Mouse (Mus musculus) midbrain, embryonic 10.5 days (tissue): ENCODE data around the gene Rdh9. TPM values are rescaled to one million over a fixed set of nuclear protein-coding genes. Genes with fewer than 3 reads are reported as not detected.
A peak's percentile ranks its signal among the peaks of the same experiment; 100 is the strongest.
"Not testable (repeated sequence)": the region's sequence is repeated elsewhere in the genome, so short reads cannot be mapped to it uniquely, and the experiment has no call there.

Experiments used
- DNase-seq: peaks from one replicate; pipeline ENCODE4 v3.0.0-alpha.2; 2017; ENCODE audit warnings: low spot score
- H3K27ac ChIP-seq: fragments of 300-500 bp; sonication (generic); replicated peaks from 2 replicates; pipeline ENCODE4 v1.5.1; 2016; ENCODE audit warnings: mild to moderate bottlenecking
- H3K27me3 ChIP-seq: fragments of 300-500 bp; sonication (generic); 2 replicates; pipeline ENCODE4 v1.6.1; 2016; ENCODE audit warnings: low read depth, mild to moderate bottlenecking; ENCODE audit not compliant: poor library complexity, severe bottlenecking
- H3K36me3 ChIP-seq: fragments of 300-500 bp; sonication (generic); 2 replicates; pipeline ENCODE4 v1.6.1; 2016; ENCODE audit warnings: mild to moderate bottlenecking, moderate library complexity
- H3K4me1 ChIP-seq: fragments of 300-500 bp; sonication (generic); 2 replicates; pipeline ENCODE4 v1.6.1; 2016
- H3K4me3 ChIP-seq: fragments of 300-500 bp; sonication (generic); 2 replicates; pipeline ENCODE4 v1.5.1; 2016; ENCODE audit warnings: mild to moderate bottlenecking, moderate library complexity
- H3K9me3 ChIP-seq: fragments of 300-500 bp; sonication (generic); replicated peaks from 2 replicates; pipeline ENCODE4 v1.6.1; 2016; ENCODE audit warnings: mild to moderate bottlenecking
- WGBS: fragments of 180-500 bp; shearing (Covaris S2); methylation state at CpG from one replicate; pipeline ENCODE4 v1.1.7; 2016; 5-methylcytosine and 5-hydroxymethylcytosine counted together
- polyA plus RNA-seq: library from polyadenylated mRNA; unstranded; fragments of >200 nt; fragmentation: Nextera tagmentation; extraction: Ambion mirVana; gene quantifications from 2 replicates; pipeline ENCODE4 v1.2.1, GENCODE M21; 2016

Rdh9 gene
- polyA plus RNA-seq, 1 experiment from 2014 or later: 0.12 TPM

GRCm38 (mm10) chr10:127744661-127745060, 31.5 kb upstream of the Rdh9 start:
- peaks cover 1% of the 10 kb centered on the region; the same call in 1 of the 2 replicates for H3K27me3 ChIP-seq
- peak; percentile 48 for DNase-seq
- no peak overlapping the region for H3K27ac ChIP-seq
- H3K9me3 ChIP-seq: peaks cover 10% of the 10 kb centered on the region
- H3K4me3 ChIP-seq: no peak overlapping the region
- H3K36me3 ChIP-seq: peaks cover 81% of the 10 kb centered on the region
- WGBS: 66% methylated on average over 5 of the region's 5 CpGs
- H3K4me1 ChIP-seq: peaks cover 35% of the 10 kb centered on the region

- Histone ChIP-seq H3K36me3 (peaks cover 81% of the 10 kb centered on the region), H3K27ac (no peak overlapping the region), H3K4me1 (peaks cover 32% of the 10 kb centered on the region), H3K9me3 (peaks cover 10% of the 10 kb centered on the region), H3K27me3 (peaks cover 7% of the 10 kb centered on the region), H3K4me3 (no peak overlapping the region)
- DNase-seq: no peak
- 91% methylated on average over 5 of the region's 5 CpGs for WGBS
These were observed 30.3 kb upstream of the Rdh9 start for GRCm38 (mm10) chr10:127745886-127746285.

- peaks cover 68% of the 10 kb centered on the region for H3K36me3 ChIP-seq
- peaks cover 7% of the 10 kb centered on the region for H3K27me3 ChIP-seq
- no peak for DNase-seq
- H3K4me3 ChIP-seq: no peak overlapping the region
- H3K4me1 ChIP-seq: peaks cover 26% of the 10 kb centered on the region
- WGBS: 96% methylated on average over 8 of the region's 8 CpGs
- no peak overlapping the region for H3K27ac ChIP-seq
- peaks cover 10% of the 10 kb centered on the region for H3K9me3 ChIP-seq
These were observed 28.9 kb upstream of the Rdh9 start for GRCm38 (mm10) chr10:127747254-127747653.

GRCm38 (mm10) chr10:127748847-127749612, 27.2 kb upstream of the Rdh9 start:
- DNase-seq: peak; percentile 22
- H3K36me3 ChIP-seq: peaks cover 50% of the 10 kb centered on the region
- peaks cover 26% of the 10 kb centered on the region for H3K4me1 ChIP-seq
- H3K27ac ChIP-seq: peak overlapping the region; percentile 28; the same call in 1 of the 2 replicates
- H3K9me3 ChIP-seq: no peaks in the 10 kb centered on the region
- 8% methylated on average over 7 of the region's 8 CpGs for WGBS
- H3K4me3 ChIP-seq: no peak overlapping the region
- peaks cover 7% of the 10 kb centered on the region for H3K27me3 ChIP-seq

GRCm38 (mm10) chr10:127750136-127750777, 25.9 kb upstream of the Rdh9 start:
- Histone ChIP-seq H3K4me3 (peak overlapping the region; percentile 33), H3K4me1 (peaks cover 26% of the 10 kb centered on the region), H3K27me3 (peaks cover 7% of the 10 kb centered on the region), H3K27ac (peak overlapping the region; percentile 38), H3K9me3 (no peaks in the 10 kb centered on the region), H3K36me3 (peaks cover 39% of the 10 kb centered on the region)
- WGBS: 53% methylated on average over 24 of the region's 24 CpGs
- DNase-seq: no peak

GRCm38 (mm10) chr10:127751548-127751947, 24.6 kb upstream of the Rdh9 start, which contains the start of gene Gpr182:
Gpr182 (minus strand) TSS chr10:127751732.
- H3K27ac ChIP-seq: no peak within 1 kb of the TSS
- peaks cover 7% of the 10 kb centered on the region for H3K27me3 ChIP-seq
- H3K4me3 ChIP-seq: no peak within 1 kb of the TSS
- 61% methylated on average over 8 of the region's 8 CpGs for WGBS
- no peak for DNase-seq
- H3K4me1 ChIP-seq: peaks cover 26% of the 10 kb centered on the region
- peaks cover 26% of the 10 kb centered on the region for H3K36me3 ChIP-seq
- H3K9me3 ChIP-seq: no peaks in the 10 kb centered on the region

GRCm38 (mm10) chr10:127754566-127755166, 21.5 kb upstream of the Rdh9 start:
- Histone ChIP-seq H3K27me3 (peaks cover 6% of the 10 kb centered on the region), H3K36me3 (no peaks in the 10 kb centered on the region), H3K4me3 (no peak overlapping the region), H3K4me1 (peaks cover 9% of the 10 kb centered on the region), H3K27ac (no peak overlapping the region), H3K9me3 (no peaks in the 10 kb centered on the region)
- DNase-seq: no peak
- 83% methylated on average over 6 of the region's 6 CpGs for WGBS

GRCm38 (mm10) chr10:127755246-127755645, 20.9 kb upstream of the Rdh9 start:
- Histone ChIP-seq H3K4me3 (no peak overlapping the region), H3K9me3 (no peaks in the 10 kb centered on the region), H3K27ac (no peak overlapping the region), H3K27me3 (0 out of 2 replicates have a peak, but pooled peaks cover under 1% of the 10 kb centered on the region), H3K36me3 (no peaks in the 10 kb centered on the region), H3K4me1 (peaks cover 3% of the 10 kb centered on the region; the same call in 1 of the 2 replicates)
- no peak for DNase-seq
- 78% methylated on average over 3 of the region's 3 CpGs for WGBS

GRCm38 (mm10) chr10:127755770-127756468, 20.3 kb upstream of the Rdh9 start:
- peak overlapping the region; percentile 27 for H3K4me3 ChIP-seq
- H3K9me3 ChIP-seq: no peaks in the 10 kb centered on the region
- H3K27ac ChIP-seq: no peak overlapping the region; the same call in 1 of the 2 replicates
- WGBS: 45% methylated on average over 18 of the region's 18 CpGs
- DNase-seq: no peak
- no peaks in the 10 kb centered on the region for H3K27me3 ChIP-seq
- H3K4me1 ChIP-seq: no peaks in the 10 kb centered on the region
- H3K36me3 ChIP-seq: no peaks in the 10 kb centered on the region

GRCm38 (mm10) chr10:127759181-127760110, 16.7 kb upstream of the Rdh9 start, which contains the start of the genes Rdh1 and Rdh16f1:
Rdh1 (plus strand) TSS chr10:127759721.
Rdh16f1 (plus strand) TSS chr10:127759787.
- no peaks in the 10 kb centered on the region for H3K27me3 ChIP-seq
- WGBS: 80% methylated on average over 9 of the region's 9 CpGs
- no peak within 1 kb of the TSS for H3K27ac ChIP-seq
- no peaks in the 10 kb centered on the region for H3K4me1 ChIP-seq
- H3K4me3 ChIP-seq: no peak within 1 kb of the TSS
- DNase-seq: no peak
- H3K9me3 ChIP-seq: no peaks in the 10 kb centered on the region
- H3K36me3 ChIP-seq: no peaks in the 10 kb centered on the region

GRCm38 (mm10) chr10:127762926-127763325, 13.3 kb upstream of the Rdh9 start:
- DNase-seq, H3K27ac ChIP-seq, H3K27me3 ChIP-seq, H3K9me3 ChIP-seq, H3K4me1 ChIP-seq, H3K4me3 ChIP-seq, H3K36me3 ChIP-seq: not testable (repeated sequence)
- 86% methylated on average over 10 of the region's 10 CpGs for WGBS
